Mouse (Mus musculus) thymus, postnatal 25 days (tissue): ENCODE data around the gene Thg1l.
A peak's percentile ranks its signal among the peaks of the same experiment; 100 is the strongest.

Source experiments
- DNase-seq: peaks from one replicate; pipeline ENCODE4 v3.0.0; 2022

Thg1l gene

GRCm38 (mm10) chr11:45926640-45927082 is 28.6 kb downstream of the Thg1l start:
- DNase-seq = peak; percentile 78

GRCm38 (mm10) chr11:45925436-45925835 is 29.9 kb downstream of the Thg1l start:
- no peak for DNase-seq

- DNase-seq = no peak
These were observed 33.8 kb downstream of the Thg1l start for GRCm38 (mm10) chr11:45921480-45921898.

GRCm38 (mm10) chr11:45921026-45921425 is 34.3 kb downstream of the Thg1l start:
- no peak for DNase-seq

- no peak for DNase-seq
These were observed 36.5 kb downstream of the Thg1l start for GRCm38 (mm10) chr11:45918836-45919235.

GRCm38 (mm10) chr11:45918018-45918417 is 37.3 kb downstream of the Thg1l start:
- no peak for DNase-seq

GRCm38 (mm10) chr11:45916196-45916595 is 39.1 kb downstream of the Thg1l start:
- no peak for DNase-seq

- DNase-seq = no peak
These were observed 44.6 kb downstream of the Thg1l start for GRCm38 (mm10) chr11:45910701-45911100.

- no peak for DNase-seq
These were observed 46.4 kb downstream of the Thg1l start for GRCm38 (mm10) chr11:45908894-45909293.

- no peak for DNase-seq
These were observed 47.2 kb downstream of the Thg1l start for GRCm38 (mm10) chr11:45908070-45908469.

GRCm38 (mm10) chr11:45907301-45907700 is 48.0 kb downstream of the Thg1l start:
- DNase-seq = no peak

- DNase-seq = no peak
These were observed 49.0 kb downstream of the Thg1l start for GRCm38 (mm10) chr11:45906109-45906786.

- DNase-seq = no peak
These were observed 54.9 kb downstream of the Thg1l start for GRCm38 (mm10) chr11:45900233-45901015.

- no peak for DNase-seq
These were observed 57.9 kb downstream of the Thg1l start for GRCm38 (mm10) chr11:45897392-45897791.
